Mouse (Mus musculus): Measurements from ENCODE around the gene Inava. TPM values are rescaled to one million over a fixed set of nuclear protein-coding genes. Genes with fewer than 3 reads are reported as not detected.
A peak's percentile ranks its signal among the peaks of the same experiment; 100 is the strongest.

Gene Inava
- polyA plus RNA-seq, 2 experiments, result 0.16 to 0.36 TPM

DNA sequence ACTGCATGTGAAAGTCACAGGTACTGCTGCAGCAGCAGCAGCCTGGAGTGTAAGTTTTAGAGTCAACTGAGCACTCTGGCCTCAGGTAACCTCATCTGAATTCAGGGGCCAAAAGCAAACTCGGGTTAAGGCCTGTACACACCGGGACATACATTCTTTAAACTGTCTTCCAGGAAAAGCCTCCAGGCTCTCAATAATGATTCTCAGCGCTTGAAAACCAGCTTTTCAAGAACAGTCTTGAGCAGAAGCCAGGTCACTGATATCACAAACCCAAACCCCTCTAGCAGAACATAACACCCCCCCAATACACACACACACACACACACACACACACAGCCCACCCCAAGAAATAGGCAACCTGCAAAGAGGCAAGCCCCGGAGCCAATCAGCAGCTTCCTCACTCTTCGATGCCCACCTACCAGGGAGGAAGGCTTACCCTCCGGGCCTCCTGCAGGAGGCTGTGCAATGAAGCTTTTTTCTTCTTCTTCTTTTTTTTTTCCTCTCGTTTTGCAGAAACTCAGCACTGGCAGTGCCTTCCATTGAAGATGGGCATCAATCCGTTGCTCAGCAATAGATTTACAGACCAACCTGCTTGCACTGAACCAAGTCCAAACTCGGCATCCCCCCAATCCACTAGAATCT, 1.7 kb downstream of the Inava start:
- no peaks in the 10 kb centered on the region for H3K36me3 ChIP-seq (replicated peaks; ENCODE audit: control insufficient read depth, insufficient read depth, low read depth)
- DNase-seq (ENCODE audit: low read depth in 3 of 3, low spot score in 3 of 3), result no peak
- no peaks in the 10 kb centered on the region for H3K9me3 ChIP-seq (ENCODE audit: control insufficient read depth, low read length)
- H3K27ac ChIP-seq, result no peak overlapping the region
- ATAC-seq (ENCODE audit: insufficient read depth), result no peak
- H3K4me2 ChIP-seq (ENCODE audit: low read depth), result no peak overlapping the region
- no peak overlapping the region for H3K9ac ChIP-seq (replicated peaks)
- peaks cover 50% of the 10 kb centered on the region for H3K27me3 ChIP-seq (ENCODE audit: control insufficient read depth, insufficient read depth, low read length)
- TF ChIP-seq CTCF (IDR thresholded peaks at IDR 0.05; ENCODE audit: low read depth) (no peak), EP300 (IDR thresholded peaks at IDR 0.05; ENCODE audit: low read depth) (no peak)
- H3K4me1 ChIP-seq (replicated peaks; ENCODE audit: control insufficient read depth in 2 of 2, insufficient read depth in 2 of 2, low read length in 1 of 2), result peaks cover 0 to 15% of the 10 kb centered on the region in 2 experiments; a peak in 2 of 4 replicates
- H3K4me3 ChIP-seq (ENCODE audit: insufficient read depth in 1 of 2, low read depth in 2 of 2, low read length in 2 of 2), result no peak overlapping the region
- 4% methylated on average over 9 of the region's 9 CpGs for WGBS (ENCODE audit: insufficient replicate concordance)

DNA sequence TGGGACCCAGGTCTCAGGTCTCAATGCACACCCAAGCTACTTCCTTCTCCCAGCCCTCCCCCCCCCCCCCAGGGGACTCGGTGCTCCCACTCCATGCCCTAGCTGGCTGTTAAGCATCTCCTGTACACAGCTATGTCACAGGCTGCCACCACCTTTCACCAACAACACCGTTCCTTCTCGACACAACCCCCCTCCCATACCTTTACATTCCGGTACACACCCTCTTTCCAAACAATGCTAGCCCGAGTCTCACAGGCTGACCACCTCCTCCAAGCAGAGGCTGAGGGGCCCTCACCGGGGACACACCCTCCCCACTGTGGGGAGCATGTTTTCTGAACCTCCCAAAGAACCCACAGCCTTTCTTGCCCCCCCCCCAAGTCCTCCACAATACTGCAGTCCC, 2.5 kb downstream of the Inava start:
- DNase-seq (ENCODE audit: low read depth in 3 of 3, low spot score in 3 of 3), result no peak
- no peak overlapping the region for H3K4me2 ChIP-seq (ENCODE audit: low read depth)
- H3K9me3 ChIP-seq (ENCODE audit: control insufficient read depth, low read length), result no peaks in the 10 kb centered on the region
- H3K36me3 ChIP-seq (replicated peaks; ENCODE audit: control insufficient read depth, insufficient read depth, low read depth), result no peaks in the 10 kb centered on the region
- WGBS (ENCODE audit: insufficient replicate concordance), result 7% methylated on average over 6 of the region's 6 CpGs
- H3K4me1 ChIP-seq (replicated peaks; ENCODE audit: control insufficient read depth in 2 of 2, insufficient read depth in 2 of 2, low read length in 1 of 2), result peaks cover 0 to 15% of the 10 kb centered on the region in 2 experiments; a peak in 2 of 4 replicates
- no peak overlapping the region for H3K27ac ChIP-seq
- no peak overlapping the region for H3K4me3 ChIP-seq (ENCODE audit: insufficient read depth in 1 of 2, low read depth in 2 of 2, low read length in 2 of 2)
- H3K9ac ChIP-seq (replicated peaks), result no peak overlapping the region
- H3K27me3 ChIP-seq (ENCODE audit: control insufficient read depth, insufficient read depth, low read length), result peaks cover 50% of the 10 kb centered on the region
- TF ChIP-seq EP300 (IDR thresholded peaks at IDR 0.05; ENCODE audit: low read depth) (no peak), CTCF (IDR thresholded peaks at IDR 0.05; ENCODE audit: low read depth) (no peak)
- no peak for ATAC-seq (ENCODE audit: insufficient read depth)

DNA sequence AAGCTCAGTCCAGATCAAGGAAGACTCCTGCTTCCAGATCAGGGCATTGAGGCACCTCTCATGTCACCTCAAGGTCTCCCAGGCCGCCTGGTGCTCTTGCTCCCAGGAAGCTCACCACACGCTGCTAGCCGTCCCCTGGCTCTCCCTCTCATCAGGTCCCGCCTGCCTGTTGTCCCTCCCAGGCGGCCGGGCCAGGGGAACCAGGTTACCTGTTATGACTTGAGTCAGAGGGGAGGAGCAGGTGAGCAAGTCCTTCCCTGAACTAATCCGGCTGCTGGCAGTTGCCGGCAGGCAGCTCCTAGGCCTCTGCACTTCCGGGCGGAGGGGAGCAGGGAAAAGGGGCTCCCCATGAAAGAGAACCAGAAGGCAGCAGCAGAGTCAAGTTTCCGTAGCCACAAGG, 3.9 kb downstream of the Inava start:
- no peak for DNase-seq (ENCODE audit: low read depth in 3 of 3, low spot score in 3 of 3)
- TF ChIP-seq EP300 (IDR thresholded peaks at IDR 0.05; ENCODE audit: low read depth) (no peak), CTCF (IDR thresholded peaks at IDR 0.05; ENCODE audit: low read depth) (no peak)
- Histone ChIP-seq H3K36me3 (replicated peaks; ENCODE audit: control insufficient read depth, insufficient read depth, low read depth) (no peaks in the 10 kb centered on the region), H3K9me3 (ENCODE audit: control insufficient read depth, low read length) (no peaks in the 10 kb centered on the region), H3K9ac (replicated peaks) (no peak overlapping the region), H3K4me2 (ENCODE audit: low read depth) (no peak overlapping the region), H3K4me1 (replicated peaks; ENCODE audit: control insufficient read depth in 2 of 2, insufficient read depth in 2 of 2, low read length in 1 of 2) (peaks cover 0 to 15% of the 10 kb centered on the region in 2 experiments; a peak in 2 of 4 replicates), H3K27ac (no peak overlapping the region), H3K4me3 (ENCODE audit: insufficient read depth in 1 of 2, low read depth in 2 of 2, low read length in 2 of 2) (no peak overlapping the region), H3K27me3 (ENCODE audit: control insufficient read depth, insufficient read depth, low read length) (peaks cover 47% of the 10 kb centered on the region)
- 35% methylated on average over 11 of the region's 11 CpGs for WGBS (ENCODE audit: insufficient replicate concordance)
- ATAC-seq (ENCODE audit: insufficient read depth), result no peak

DNA sequence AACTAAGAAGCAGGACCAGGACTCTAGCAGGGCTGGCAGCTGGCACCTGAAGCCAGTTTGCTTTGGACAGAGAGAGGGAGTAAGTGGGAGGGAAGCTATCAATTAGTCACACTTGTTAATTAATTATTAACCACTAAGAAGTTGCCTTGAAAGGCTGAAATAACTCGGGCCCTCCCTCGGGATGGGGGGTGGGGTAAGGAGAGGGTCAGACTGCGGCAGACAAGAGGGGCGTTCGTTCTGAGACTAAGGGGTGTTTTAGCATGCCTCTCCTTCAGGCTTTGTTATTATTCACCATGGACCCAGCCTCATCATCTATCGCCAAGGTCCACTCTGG, 5.1 kb downstream of the Inava start:
- Histone ChIP-seq H3K4me3 (ENCODE audit: insufficient read depth in 1 of 2, low read depth in 2 of 2, low read length in 2 of 2) (no peak overlapping the region), H3K27ac (no peak overlapping the region), H3K36me3 (replicated peaks; ENCODE audit: control insufficient read depth, insufficient read depth, low read depth) (no peaks in the 10 kb centered on the region), H3K27me3 (ENCODE audit: control insufficient read depth, insufficient read depth, low read length) (peaks cover 37% of the 10 kb centered on the region), H3K9ac (replicated peaks) (no peak overlapping the region), H3K9me3 (ENCODE audit: control insufficient read depth, low read length) (no peaks in the 10 kb centered on the region), H3K4me2 (ENCODE audit: low read depth) (peak overlapping the region; percentile 20; the same call in 1 of the 2 replicates), H3K4me1 (replicated peaks; ENCODE audit: control insufficient read depth in 2 of 2, insufficient read depth in 2 of 2, low read length in 1 of 2) (peaks cover 0 to 12% of the 10 kb centered on the region in 2 experiments; a peak in 2 of 4 replicates)
- DNase-seq (ENCODE audit: low read depth in 3 of 3, low spot score in 3 of 3) (no peak), ATAC-seq (ENCODE audit: insufficient read depth) (no peak; the same call in 1 of the 2 replicates)
- no peak for TF ChIP-seq CTCF (IDR thresholded peaks at IDR 0.05; ENCODE audit: low read depth)
- no peak for TF ChIP-seq EP300 (IDR thresholded peaks at IDR 0.05; ENCODE audit: low read depth)
- 54% methylated on average over 6 of the region's 6 CpGs for WGBS (ENCODE audit: insufficient replicate concordance)

DNA sequence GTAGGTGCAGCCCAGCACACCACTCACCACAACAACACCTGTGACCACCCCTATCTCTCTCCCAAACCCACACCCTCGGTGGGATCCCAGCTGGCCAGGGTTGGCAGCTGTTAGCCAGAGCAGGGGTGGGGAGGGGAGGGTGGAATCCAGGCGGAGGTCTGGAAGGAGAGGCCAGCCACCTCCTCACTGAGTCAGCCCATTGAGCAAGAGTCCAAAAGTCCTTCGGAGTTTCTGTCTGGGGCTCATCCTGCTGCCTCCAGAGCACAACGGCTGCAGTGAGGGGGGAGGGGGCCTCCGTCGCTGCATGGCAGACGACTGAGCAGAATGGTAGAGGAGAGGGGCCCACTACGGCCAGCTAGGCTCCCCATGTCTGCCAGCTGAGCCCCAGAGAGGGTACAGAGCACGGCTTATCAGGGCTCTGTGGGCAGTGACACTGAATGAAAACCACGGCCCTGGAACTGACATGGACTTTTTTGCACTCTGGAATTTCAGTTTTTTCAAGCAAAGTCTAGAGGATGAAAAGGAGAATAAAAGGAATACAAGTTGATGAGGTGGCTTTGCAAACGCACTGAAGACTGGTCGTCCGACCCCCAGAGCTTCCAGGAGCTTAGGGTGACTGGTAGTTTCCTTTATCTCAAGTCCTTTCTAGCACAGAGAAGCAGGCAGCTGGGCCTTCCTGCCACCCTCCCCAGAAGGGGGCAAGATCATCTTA, 5.6 kb downstream of the Inava start:
- peak; percentile 19 to 27 (median 23) for DNase-seq (ENCODE audit: low read depth in 3 of 3, low spot score in 3 of 3)
- H3K4me2 ChIP-seq (ENCODE audit: low read depth), result peak overlapping the region; percentile 20
- H3K4me3 ChIP-seq (ENCODE audit: insufficient read depth in 1 of 2, low read depth in 2 of 2, low read length in 2 of 2), result no peak overlapping the region
- peak; percentile 51 for ATAC-seq (ENCODE audit: insufficient read depth)
- H3K4me1 ChIP-seq (replicated peaks; ENCODE audit: control insufficient read depth in 2 of 2, insufficient read depth in 2 of 2, low read length in 1 of 2), result peaks cover 0 to 12% of the 10 kb centered on the region in 2 experiments; a peak in 2 of 4 replicates
- no peaks in the 10 kb centered on the region for H3K9me3 ChIP-seq (ENCODE audit: control insufficient read depth, low read length)
- no peak overlapping the region for H3K9ac ChIP-seq (replicated peaks)
- no peak for TF ChIP-seq EP300 (IDR thresholded peaks at IDR 0.05; ENCODE audit: low read depth)
- no peak for TF ChIP-seq CTCF (IDR thresholded peaks at IDR 0.05; ENCODE audit: low read depth)
- H3K36me3 ChIP-seq (replicated peaks; ENCODE audit: control insufficient read depth, insufficient read depth, low read depth), result no peaks in the 10 kb centered on the region
- 14% methylated on average over 13 of the region's 13 CpGs for WGBS (ENCODE audit: insufficient replicate concordance)
- no peak overlapping the region for H3K27ac ChIP-seq
- peaks cover 31% of the 10 kb centered on the region for H3K27me3 ChIP-seq (ENCODE audit: control insufficient read depth, insufficient read depth, low read length)
